Mouse (Mus musculus) liver, postnatal 0 days (tissue): ENCODE results near the gene Ago3.

Experiments used
- CTCF ChIP-seq: sonication (generic); IDR thresholded peaks from 2 replicates; pipeline ENCODE4 v1.5.1; 2016; ENCODE audit warnings: antibody characterized with exemption, low read depth
- EP300 ChIP-seq: IDR thresholded peaks from 2 replicates; pipeline ENCODE4 v1.6.1; 2016; ENCODE audit warnings: antibody characterized with exemption, low read depth, mild to moderate bottlenecking

- TF ChIP-seq CTCF (no peak), EP300 (no peak)
Measured at GRCm38 (mm10) chr4:126316443-126317040, 112.8 kb downstream of the Ago3 start.
